Mouse (Mus musculus) G1E (cell line): Measurements from ENCODE around the gene Sost.

Experiments
- CTCF ChIP-seq: IDR thresholded peaks from 2 replicates; pipeline ENCODE4 v1.5.1; 2012; ENCODE audit warnings: low read depth, low read length, inconsistent platforms, mixed read lengths
- GATA1 ChIP-seq: IDR thresholded peaks from 2 replicates; pipeline ENCODE4 v1.6.1; 2012; ENCODE audit warnings: borderline replicate concordance, low read length, inconsistent platforms, mixed read lengths
- GATA2 ChIP-seq: IDR thresholded peaks from 2 replicates; pipeline ENCODE4 v1.6.1; 2012; ENCODE audit warnings: low read depth, low read length, inconsistent platforms, borderline replicate concordance

- TF ChIP-seq CTCF = peak; percentile 77
- no peak for TF ChIP-seq GATA1
- no peak for TF ChIP-seq GATA2
Measured at GRCm38 (mm10) chr11:101985990-101986389, 19.2 kb upstream of the Sost start.
